Mouse (Mus musculus): ENCODE measurements around the gene Gm20388. TPM values are rescaled to one million over a fixed set of nuclear protein-coding genes. Genes with fewer than 3 reads are reported as not detected.

The Gm20388 gene
- polyA plus RNA-seq, 1 experiment from 2014 or later = not detected

GRCm38 (mm10) chr8:124375727-124376126, 4465.1 kb downstream of the Gm20388 start:
- H3K27me3 ChIP-seq (ENCODE audit: control insufficient read depth, insufficient read depth, low read length) = no peaks in the 10 kb centered on the region
- H3K27ac ChIP-seq (replicated peaks in 1 of 2; ENCODE audit: control insufficient read depth in 1 of 2, insufficient read depth in 1 of 2, low read depth in 2 of 2, low read length in 2 of 2) = peak overlapping the region in 1 of 2 experiments; percentile 24; a peak in 1 of 4 replicates
- no peaks in the 10 kb centered on the region for H3K9me3 ChIP-seq (ENCODE audit: control insufficient read depth, low read length)
- ATAC-seq (ENCODE audit: insufficient number of reproducible peaks, insufficient read depth, low FRiP score, low read depth) = no peak
- H3K9ac ChIP-seq (ENCODE audit: low read length) = peak overlapping the region; percentile 11; the same call in 1 of the 2 replicates
- H3K4me1 ChIP-seq (ENCODE audit: control insufficient read depth in 2 of 2, insufficient read depth in 2 of 2, low read length in 2 of 2) = peaks cover 6 to 9% of the 10 kb centered on the region in 2 experiments; a peak in 2 of 4 replicates
- H3K36me3 ChIP-seq (ENCODE audit: control insufficient read depth, insufficient read depth, low read length) = no peaks in the 10 kb centered on the region
- WGBS = 78% methylated on average over 9 of the region's 9 CpGs
- H3K4me2 ChIP-seq (ENCODE audit: low read length) = no peak overlapping the region
- no peak overlapping the region for H3K4me3 ChIP-seq (ENCODE audit: control insufficient read depth in 1 of 2, insufficient read depth in 1 of 2, low read depth in 1 of 2, low read length in 2 of 2)

GRCm38 (mm10) chr8:124376406-124376805, 4465.8 kb downstream of the Gm20388 start:
- Histone ChIP-seq H3K4me1 (ENCODE audit: control insufficient read depth in 2 of 2, insufficient read depth in 2 of 2, low read length in 2 of 2) (peaks cover 6 to 9% of the 10 kb centered on the region in 2 experiments; a peak in 2 of 4 replicates), H3K9me3 (ENCODE audit: control insufficient read depth, low read length) (no peaks in the 10 kb centered on the region), H3K36me3 (ENCODE audit: control insufficient read depth, insufficient read depth, low read length) (no peaks in the 10 kb centered on the region), H3K27me3 (ENCODE audit: control insufficient read depth, insufficient read depth, low read length) (no peaks in the 10 kb centered on the region), H3K4me3 (ENCODE audit: control insufficient read depth in 1 of 2, insufficient read depth in 1 of 2, low read depth in 1 of 2, low read length in 2 of 2) (no peak overlapping the region), H3K27ac (replicated peaks in 1 of 2; ENCODE audit: control insufficient read depth in 1 of 2, insufficient read depth in 1 of 2, low read depth in 2 of 2, low read length in 2 of 2) (no peak overlapping the region), H3K4me2 (ENCODE audit: low read length) (no peak overlapping the region), H3K9ac (ENCODE audit: low read length) (no peak overlapping the region)
- 93% methylated on average over 12 of the region's 12 CpGs for WGBS
- no peak for ATAC-seq (ENCODE audit: insufficient number of reproducible peaks, insufficient read depth, low FRiP score, low read depth)

- Histone ChIP-seq H3K9ac (ENCODE audit: low read length) (no peak overlapping the region), H3K4me2 (ENCODE audit: low read length) (no peak overlapping the region), H3K27ac (replicated peaks in 1 of 2; ENCODE audit: control insufficient read depth in 1 of 2, insufficient read depth in 1 of 2, low read depth in 2 of 2, low read length in 2 of 2) (no peak overlapping the region), H3K4me1 (ENCODE audit: control insufficient read depth in 2 of 2, insufficient read depth in 2 of 2, low read length in 2 of 2) (peaks cover 6 to 8% of the 10 kb centered on the region in 2 experiments; a peak in 2 of 4 replicates), H3K9me3 (ENCODE audit: control insufficient read depth, low read length) (no peaks in the 10 kb centered on the region), H3K36me3 (ENCODE audit: control insufficient read depth, insufficient read depth, low read length) (no peaks in the 10 kb centered on the region), H3K27me3 (ENCODE audit: control insufficient read depth, insufficient read depth, low read length) (no peaks in the 10 kb centered on the region), H3K4me3 (ENCODE audit: control insufficient read depth in 1 of 2, insufficient read depth in 1 of 2, low read depth in 1 of 2, low read length in 2 of 2) (no peak overlapping the region)
- no peak for ATAC-seq (ENCODE audit: insufficient number of reproducible peaks, insufficient read depth, low FRiP score, low read depth)
- WGBS = 68% methylated on average over 6 of the region's 6 CpGs
These were observed 4468.6 kb downstream of the Gm20388 start for GRCm38 (mm10) chr8:124379289-124379688.

GRCm38 (mm10) chr8:124382235-124382634, 4471.6 kb downstream of the Gm20388 start:
- 56% methylated on average over 10 of the region's 10 CpGs for WGBS
- Histone ChIP-seq H3K27me3 (ENCODE audit: control insufficient read depth, insufficient read depth, low read length) (no peaks in the 10 kb centered on the region), H3K9me3 (ENCODE audit: control insufficient read depth, low read length) (no peaks in the 10 kb centered on the region), H3K4me1 (ENCODE audit: control insufficient read depth in 2 of 2, insufficient read depth in 2 of 2, low read length in 2 of 2) (no peaks in the 10 kb centered on the region), H3K27ac (replicated peaks in 1 of 2; ENCODE audit: control insufficient read depth in 1 of 2, insufficient read depth in 1 of 2, low read depth in 2 of 2, low read length in 2 of 2) (no peak overlapping the region), H3K4me2 (ENCODE audit: low read length) (no peak overlapping the region), H3K9ac (ENCODE audit: low read length) (no peak overlapping the region), H3K36me3 (ENCODE audit: control insufficient read depth, insufficient read depth, low read length) (no peaks in the 10 kb centered on the region), H3K4me3 (ENCODE audit: control insufficient read depth in 1 of 2, insufficient read depth in 1 of 2, low read depth in 1 of 2, low read length in 2 of 2) (no peak overlapping the region)
- ATAC-seq (ENCODE audit: insufficient number of reproducible peaks, insufficient read depth, low FRiP score, low read depth) = no peak

GRCm38 (mm10) chr8:124384336-124384735, 4473.7 kb downstream of the Gm20388 start:
- H3K9me3 ChIP-seq (ENCODE audit: control insufficient read depth, low read length) = no peaks in the 10 kb centered on the region
- H3K27ac ChIP-seq (replicated peaks in 1 of 2; ENCODE audit: control insufficient read depth in 1 of 2, insufficient read depth in 1 of 2, low read depth in 2 of 2, low read length in 2 of 2) = no peak overlapping the region
- no peak overlapping the region for H3K4me3 ChIP-seq (ENCODE audit: control insufficient read depth in 1 of 2, insufficient read depth in 1 of 2, low read depth in 1 of 2, low read length in 2 of 2)
- no peaks in the 10 kb centered on the region for H3K4me1 ChIP-seq (ENCODE audit: control insufficient read depth in 2 of 2, insufficient read depth in 2 of 2, low read length in 2 of 2)
- H3K36me3 ChIP-seq (ENCODE audit: control insufficient read depth, insufficient read depth, low read length) = no peaks in the 10 kb centered on the region
- no peak for ATAC-seq (ENCODE audit: insufficient number of reproducible peaks, insufficient read depth, low FRiP score, low read depth)
- H3K27me3 ChIP-seq (ENCODE audit: control insufficient read depth, insufficient read depth, low read length) = no peaks in the 10 kb centered on the region
- WGBS = 90% methylated on average over 19 of the region's 19 CpGs
- no peak overlapping the region for H3K9ac ChIP-seq (ENCODE audit: low read length)
- no peak overlapping the region for H3K4me2 ChIP-seq (ENCODE audit: low read length)

GRCm38 (mm10) chr8:124386225-124386899, 4475.7 kb downstream of the Gm20388 start:
- H3K4me2 ChIP-seq (ENCODE audit: low read length) = no peak overlapping the region
- no peaks in the 10 kb centered on the region for H3K27me3 ChIP-seq (ENCODE audit: control insufficient read depth, insufficient read depth, low read length)
- H3K4me3 ChIP-seq (ENCODE audit: control insufficient read depth in 1 of 2, insufficient read depth in 1 of 2, low read depth in 1 of 2, low read length in 2 of 2) = no peak overlapping the region
- WGBS = 79% methylated on average over 23 of the region's 23 CpGs
- H3K9me3 ChIP-seq (ENCODE audit: control insufficient read depth, low read length) = no peaks in the 10 kb centered on the region
- H3K36me3 ChIP-seq (ENCODE audit: control insufficient read depth, insufficient read depth, low read length) = no peaks in the 10 kb centered on the region
- H3K4me1 ChIP-seq (ENCODE audit: control insufficient read depth in 2 of 2, insufficient read depth in 2 of 2, low read length in 2 of 2) = no peaks in the 10 kb centered on the region
- ATAC-seq (ENCODE audit: insufficient number of reproducible peaks, insufficient read depth, low FRiP score, low read depth) = no peak
- H3K9ac ChIP-seq (ENCODE audit: low read length) = no peak overlapping the region
- H3K27ac ChIP-seq (replicated peaks in 1 of 2; ENCODE audit: control insufficient read depth in 1 of 2, insufficient read depth in 1 of 2, low read depth in 2 of 2, low read length in 2 of 2) = no peak overlapping the region

- no peaks in the 10 kb centered on the region for H3K36me3 ChIP-seq (ENCODE audit: control insufficient read depth, insufficient read depth, low read length)
- H3K4me3 ChIP-seq (ENCODE audit: control insufficient read depth in 1 of 2, insufficient read depth in 1 of 2, low read depth in 1 of 2, low read length in 2 of 2) = no peak overlapping the region
- H3K27me3 ChIP-seq (ENCODE audit: control insufficient read depth, insufficient read depth, low read length) = no peaks in the 10 kb centered on the region
- no peaks in the 10 kb centered on the region for H3K9me3 ChIP-seq (ENCODE audit: control insufficient read depth, low read length)
- no peak overlapping the region for H3K27ac ChIP-seq (replicated peaks in 1 of 2; ENCODE audit: control insufficient read depth in 1 of 2, insufficient read depth in 1 of 2, low read depth in 2 of 2, low read length in 2 of 2)
- H3K4me1 ChIP-seq (ENCODE audit: control insufficient read depth in 2 of 2, insufficient read depth in 2 of 2, low read length in 2 of 2) = no peaks in the 10 kb centered on the region; a peak in 1 of 4 replicates
- H3K4me2 ChIP-seq (ENCODE audit: low read length) = no peak overlapping the region
- H3K9ac ChIP-seq (ENCODE audit: low read length) = no peak overlapping the region
- no peak for ATAC-seq (ENCODE audit: insufficient number of reproducible peaks, insufficient read depth, low FRiP score, low read depth)
- WGBS = 74% methylated on average over 11 of the region's 11 CpGs
These were observed 4478.9 kb downstream of the Gm20388 start for GRCm38 (mm10) chr8:124389495-124389894.

- no peaks in the 10 kb centered on the region; a peak in 1 of 4 replicates for H3K4me1 ChIP-seq (ENCODE audit: control insufficient read depth in 2 of 2, insufficient read depth in 2 of 2, low read length in 2 of 2)
- H3K9ac ChIP-seq (ENCODE audit: low read length) = no peak overlapping the region
- H3K4me2 ChIP-seq (ENCODE audit: low read length) = no peak overlapping the region
- WGBS = 85% methylated on average over 7 of the region's 7 CpGs
- H3K27me3 ChIP-seq (ENCODE audit: control insufficient read depth, insufficient read depth, low read length) = no peaks in the 10 kb centered on the region
- no peak overlapping the region for H3K27ac ChIP-seq (replicated peaks in 1 of 2; ENCODE audit: control insufficient read depth in 1 of 2, insufficient read depth in 1 of 2, low read depth in 2 of 2, low read length in 2 of 2)
- no peak for ATAC-seq (ENCODE audit: insufficient number of reproducible peaks, insufficient read depth, low FRiP score, low read depth)
- H3K9me3 ChIP-seq (ENCODE audit: control insufficient read depth, low read length) = no peaks in the 10 kb centered on the region
- H3K4me3 ChIP-seq (ENCODE audit: control insufficient read depth in 1 of 2, insufficient read depth in 1 of 2, low read depth in 1 of 2, low read length in 2 of 2) = no peak overlapping the region
- no peaks in the 10 kb centered on the region for H3K36me3 ChIP-seq (ENCODE audit: control insufficient read depth, insufficient read depth, low read length)
These were observed 4480.6 kb downstream of the Gm20388 start for GRCm38 (mm10) chr8:124391191-124391590.

Data from heart, embryonic 14.5 days (tissue).